Mouse (Mus musculus) megakaryocyte, embryonic 14.5 days (primary cell): ENCODE measurements at regions not wholly inside any gene's neighbourhood (a gene's known extent, or its start where the extent isn't known, plus 50 kb on each side); places are given as distances from the start of the nearest gene placed in this dataset.
"Not testable (repeated sequence)": the region's sequence is repeated elsewhere in the genome, so short reads cannot be mapped to it uniquely, and the experiment has no call there.

Source experiments
- H3K27me3 ChIP-seq: replicated peaks from 2 replicates; pipeline ENCODE3; 2012; ENCODE audit warnings: inconsistent platforms
- H3K36me3 ChIP-seq: replicated peaks from 2 replicates; pipeline ENCODE3; 2012; ENCODE audit warnings: low read length, inconsistent platforms, mixed read lengths
- H3K4me1 ChIP-seq: 2 replicates; pipeline ENCODE4 v1.6.1; 2012; ENCODE audit warnings: inconsistent platforms
- H3K4me3 ChIP-seq: replicated peaks from 2 replicates; pipeline ENCODE3; 2012; ENCODE audit warnings: moderate library complexity, mild to moderate bottlenecking, inconsistent platforms
- H3K9me3 ChIP-seq: 2 replicates; pipeline ENCODE4 v1.6.1; 2012; ENCODE audit warnings: inconsistent platforms
- FLI1 ChIP-seq: IDR thresholded peaks from 2 replicates; pipeline ENCODE4 v1.6.1; 2012; ENCODE audit warnings: low read length, inconsistent platforms, mixed read lengths
- GATA1 ChIP-seq: IDR thresholded peaks from 3 replicates; pipeline ENCODE4 v1.6.1; 2012; ENCODE audit warnings: mixed read lengths, low read length, inconsistent platforms, borderline replicate concordance

GRCm38 (mm10) chr12:46303136-46303797, 515.5 kb downstream of the Nova1 start:
- H3K4me1 ChIP-seq = no peaks in the 10 kb centered on the region
- TF ChIP-seq FLI1 (no peak), GATA1 (no peak)

GRCm38 (mm10) chr12:46298926-46299325, 519.8 kb downstream of the Nova1 start:
- Histone ChIP-seq H3K9me3 (peaks cover 3% of the 10 kb centered on the region; the same call in 1 of the 2 replicates), H3K36me3 (no peaks in the 10 kb centered on the region), H3K27me3 (no peaks in the 10 kb centered on the region), H3K4me3 (no peak overlapping the region), H3K4me1 (no peaks in the 10 kb centered on the region)
- TF ChIP-seq GATA1 = no peak
- TF ChIP-seq FLI1 = no peak

More at GRCm38 (mm10) chr12:46303136-46303797, 515.5 kb downstream of the Nova1 start:
- H3K36me3 ChIP-seq = no peaks in the 10 kb centered on the region
- peaks cover 3% of the 10 kb centered on the region; the same call in 1 of the 2 replicates for H3K9me3 ChIP-seq
- H3K27me3 ChIP-seq = no peaks in the 10 kb centered on the region
- no peak overlapping the region for H3K4me3 ChIP-seq

GRCm38 (mm10) chr12:46284519-46284918, 534.2 kb downstream of the Nova1 start:
- no peak for TF ChIP-seq GATA1
- no peak for TF ChIP-seq FLI1
- H3K27me3 ChIP-seq = no peaks in the 10 kb centered on the region
- H3K9me3 ChIP-seq = peaks cover 5% of the 10 kb centered on the region; the same call in 1 of the 2 replicates
- H3K36me3 ChIP-seq = no peaks in the 10 kb centered on the region
- no peaks in the 10 kb centered on the region for H3K4me1 ChIP-seq
- no peak overlapping the region for H3K4me3 ChIP-seq

- TF ChIP-seq GATA1 = no peak
- no peak for TF ChIP-seq FLI1
- H3K4me1 ChIP-seq = no peaks in the 10 kb centered on the region
- H3K9me3 ChIP-seq = no peaks in the 10 kb centered on the region
- no peaks in the 10 kb centered on the region for H3K36me3 ChIP-seq
- H3K27me3 ChIP-seq = no peaks in the 10 kb centered on the region
- no peak overlapping the region for H3K4me3 ChIP-seq
These were observed 570.2 kb downstream of the Nova1 start for GRCm38 (mm10) chr12:46248402-46249018.

- Histone ChIP-seq H3K9me3 (no peaks in the 10 kb centered on the region), H3K4me1 (no peaks in the 10 kb centered on the region), H3K36me3 (no peaks in the 10 kb centered on the region), H3K4me3 (no peak overlapping the region), H3K27me3 (no peaks in the 10 kb centered on the region)
- no peak for TF ChIP-seq GATA1
- TF ChIP-seq FLI1 = no peak
These were observed 573.8 kb downstream of the Nova1 start for GRCm38 (mm10) chr12:46244925-46245324.

- Histone ChIP-seq H3K9me3 (no peaks in the 10 kb centered on the region), H3K36me3 (no peaks in the 10 kb centered on the region), H3K4me1 (no peaks in the 10 kb centered on the region), H3K4me3 (no peak overlapping the region), H3K27me3 (no peaks in the 10 kb centered on the region)
- TF ChIP-seq GATA1 = no peak
- no peak for TF ChIP-seq FLI1
These were observed 586.4 kb downstream of the Nova1 start for GRCm38 (mm10) chr12:46232359-46232758.

- H3K36me3 ChIP-seq, H3K9me3 ChIP-seq, H3K27me3 ChIP-seq, H3K4me3 ChIP-seq, H3K4me1 ChIP-seq: not testable (repeated sequence)
These were observed 603.4 kb downstream of the Nova1 start for GRCm38 (mm10) chr12:46215328-46215727.

- TF ChIP-seq GATA1 (no peak), FLI1 (no peak)
- no peaks in the 10 kb centered on the region for H3K9me3 ChIP-seq
These were observed 619.7 kb downstream of the Nova1 start for GRCm38 (mm10) chr12:46199076-46199475.

GRCm38 (mm10) chr12:46197482-46198101, 621.1 kb downstream of the Nova1 start:
- TF ChIP-seq GATA1 (no peak), FLI1 (no peak)
- Histone ChIP-seq H3K36me3 (no peaks in the 10 kb centered on the region), H3K27me3 (no peaks in the 10 kb centered on the region), H3K9me3 (no peaks in the 10 kb centered on the region), H3K4me1 (no peaks in the 10 kb centered on the region), H3K4me3 (no peak overlapping the region)

More at GRCm38 (mm10) chr12:46199076-46199475, 619.7 kb downstream of the Nova1 start:
- no peaks in the 10 kb centered on the region for H3K4me1 ChIP-seq
- H3K36me3 ChIP-seq = no peaks in the 10 kb centered on the region
- no peaks in the 10 kb centered on the region for H3K27me3 ChIP-seq
- no peak overlapping the region for H3K4me3 ChIP-seq

- Histone ChIP-seq H3K9me3 (no peaks in the 10 kb centered on the region), H3K36me3 (no peaks in the 10 kb centered on the region), H3K4me1 (no peaks in the 10 kb centered on the region), H3K4me3 (no peak overlapping the region), H3K27me3 (no peaks in the 10 kb centered on the region)
- TF ChIP-seq GATA1 (no peak), FLI1 (no peak)
These were observed 624.6 kb downstream of the Nova1 start for GRCm38 (mm10) chr12:46194173-46194572.
